Mouse (Mus musculus) heart, postnatal 0 days (tissue): ENCODE results near the gene Sept9. TPM values are rescaled to one million over a fixed set of nuclear protein-coding genes. Genes with fewer than 3 reads are reported as not detected.

Experiments used
- ATAC-seq: fragments of 200-750 bp; cut with Nextera tagmentation; 2 replicates; pipeline ENCODE4 v1.8.0; 2017; ENCODE audit warnings: low read depth, moderate number of reproducible peaks, moderate library complexity; ENCODE audit not compliant: insufficient read depth
- DNase-seq: peaks from one replicate; pipeline ENCODE4 v3.0.0-alpha.2; 2016; ENCODE audit warnings: low spot score
- H3K27ac ChIP-seq: fragments of 300-500 bp; sonication (generic); 2 replicates; pipeline ENCODE4 v1.5.1; 2014; ENCODE audit warnings: low read depth, mild to moderate bottlenecking
- H3K27me3 ChIP-seq: fragments of 300-500 bp; sonication (generic); 2 replicates; pipeline ENCODE4 v1.6.1; 2014; ENCODE audit warnings: low read length, mixed read lengths; ENCODE audit not compliant: control insufficient read depth, insufficient read depth
- H3K36me3 ChIP-seq: fragments of 300-500 bp; sonication (generic); replicated peaks from 2 replicates; pipeline ENCODE4 v1.6.1; 2014; ENCODE audit warnings: low read length, mixed read lengths; ENCODE audit not compliant: control insufficient read depth, insufficient read depth
- H3K4me1 ChIP-seq: fragments of 300-500 bp; sonication (generic); 2 replicates; pipeline ENCODE4 v1.6.1; 2014; ENCODE audit warnings: antibody characterized with exemption; ENCODE audit not compliant: control insufficient read depth, insufficient read depth
- H3K4me2 ChIP-seq: fragments of 300-500 bp; sonication (generic); 2 replicates; pipeline ENCODE4 v1.6.1; 2014; ENCODE audit warnings: low read depth, mild to moderate bottlenecking, low read length, moderate library complexity
- H3K4me3 ChIP-seq: fragments of 300-500 bp; sonication (generic); 2 replicates; pipeline ENCODE4 v1.5.1; 2014; ENCODE audit warnings: low read depth, low read length
- H3K9ac ChIP-seq: fragments of 300-500 bp; sonication (generic); replicated peaks from 2 replicates; pipeline ENCODE4 v1.6.1; 2014; ENCODE audit warnings: low read depth, low read length, mixed read lengths
- H3K9me3 ChIP-seq: fragments of 300-500 bp; sonication (generic); replicated peaks from 2 replicates; pipeline ENCODE4 v1.6.1; 2016; ENCODE audit warnings: low read length; ENCODE audit not compliant: control insufficient read depth
- CTCF ChIP-seq: IDR thresholded peaks from 2 replicates; pipeline ENCODE4 v1.5.1; 2016; ENCODE audit warnings: antibody characterized with exemption, control low read depth, low read depth
- EP300 ChIP-seq: IDR thresholded peaks from 2 replicates; pipeline ENCODE4 v1.6.1; 2016; ENCODE audit warnings: antibody characterized with exemption, low read depth
- WGBS: fragments of 180-500 bp; shearing (Covaris S2); extraction: QIAGEN DNeasy Blood & Tissue Kit; methylation state at CpG from one replicate; pipeline ENCODE4 v1.1.7; 2014; 5-methylcytosine and 5-hydroxymethylcytosine counted together
- polyA plus RNA-seq: library from polyadenylated mRNA; unstranded; fragments of >200 nt; fragmentation: Nextera tagmentation; extraction: Ambion mirVana; gene quantifications from 2 replicates; pipeline ENCODE4 v1.2.1, GENCODE M21; 2015
- total RNA-seq: library from RNA; depleted of rRNA; stranded (reverse); fragments of >200 nt; gene quantifications from 2 replicates; pipeline ENCODE4 v1.2.3, GENCODE M21; 2014; ENCODE audit warnings: low replicate concordance

Gene Sept9
- total and polyA plus RNA-seq, 2 experiments from 2014 or later: 31.6 to 64.2 TPM

GRCm38 (mm10) chr11:117343800-117344199 is 144.3 kb downstream of the Sept9 start:
- H3K9ac ChIP-seq: no peak overlapping the region
- no peak overlapping the region for H3K27ac ChIP-seq
- DNase-seq (no peak), ATAC-seq (no peak)
- 78% methylated on average over 5 of the region's 5 CpGs for WGBS
- no peak overlapping the region for H3K4me3 ChIP-seq
- H3K4me2 ChIP-seq: no peak overlapping the region
- H3K9me3 ChIP-seq: no peaks in the 10 kb centered on the region
- TF ChIP-seq EP300: no peak
- TF ChIP-seq CTCF: no peak
- no peaks in the 10 kb centered on the region for H3K36me3 ChIP-seq
- peaks cover 38% of the 10 kb centered on the region for H3K4me1 ChIP-seq
- H3K27me3 ChIP-seq: no peaks in the 10 kb centered on the region

- Histone ChIP-seq H3K4me2 (no peak overlapping the region), H3K4me1 (peaks cover 38% of the 10 kb centered on the region), H3K9ac (no peak overlapping the region), H3K4me3 (no peak overlapping the region), H3K27me3 (no peaks in the 10 kb centered on the region), H3K36me3 (no peaks in the 10 kb centered on the region), H3K27ac (peak overlapping the region; percentile 56; the same call in 1 of the 2 replicates), H3K9me3 (no peaks in the 10 kb centered on the region)
- ATAC-seq (no peak), DNase-seq (no peak)
- WGBS: 41% methylated on average over 11 of the region's 11 CpGs
- TF ChIP-seq CTCF (no peak), EP300 (no peak)
Observed at GRCm38 (mm10) chr11:117344339-117345021, 145.0 kb downstream of the Sept9 start.

GRCm38 (mm10) chr11:117345022-117345765 is 145.7 kb downstream of the Sept9 start:
- Histone ChIP-seq H3K27me3 (no peaks in the 10 kb centered on the region), H3K36me3 (no peaks in the 10 kb centered on the region), H3K9me3 (no peaks in the 10 kb centered on the region), H3K27ac (peak overlapping the region; percentile 56), H3K9ac (no peak overlapping the region), H3K4me2 (no peak overlapping the region), H3K4me3 (no peak overlapping the region), H3K4me1 (peaks cover 42% of the 10 kb centered on the region)
- 16% methylated on average over 12 of the region's 12 CpGs for WGBS
- TF ChIP-seq EP300 (no peak), CTCF (no peak)
- DNase-seq: no peak
- ATAC-seq: peak; percentile 42; the same call in 1 of the 2 replicates

- DNase-seq: no peak
- Histone ChIP-seq H3K9me3 (no peaks in the 10 kb centered on the region), H3K4me2 (no peak overlapping the region), H3K4me3 (no peak overlapping the region), H3K36me3 (peaks cover 9% of the 10 kb centered on the region), H3K27ac (no peak overlapping the region), H3K9ac (no peak overlapping the region), H3K27me3 (no peaks in the 10 kb centered on the region), H3K4me1 (peaks cover 40% of the 10 kb centered on the region)
- no peak for ATAC-seq
- WGBS: 89% methylated on average over 4 of the region's 4 CpGs
- no peak for TF ChIP-seq CTCF
- TF ChIP-seq EP300: no peak
Observed at GRCm38 (mm10) chr11:117347256-117347655, 147.8 kb downstream of the Sept9 start.

GRCm38 (mm10) chr11:117348429-117349103 is 149.1 kb downstream of the Sept9 start:
- Histone ChIP-seq H3K9ac (no peak overlapping the region), H3K27ac (peak overlapping the region; percentile 32; the same call in 1 of the 2 replicates)
- ATAC-seq: no peak

More at GRCm38 (mm10) chr11:117348429-117349103, 149.1 kb downstream of the Sept9 start:
- Histone ChIP-seq H3K9me3 (no peaks in the 10 kb centered on the region), H3K4me2 (no peak overlapping the region), H3K27me3 (no peaks in the 10 kb centered on the region), H3K36me3 (peaks cover 22% of the 10 kb centered on the region), H3K4me1 (peaks cover 40% of the 10 kb centered on the region), H3K4me3 (no peak overlapping the region)
- no peak for TF ChIP-seq EP300
- no peak for TF ChIP-seq CTCF
- WGBS: 25% methylated on average over 10 of the region's 10 CpGs
- DNase-seq: no peak
